Mouse (Mus musculus): ENCODE measurements at regions not wholly inside any gene's neighbourhood (a gene's known extent, or its start where the extent isn't known, plus 50 kb on each side); places are given as distances from the start of the nearest gene placed in this dataset.

GRCm38 (mm10) chr6:100496135-100496534, 174.8 kb downstream of the Shq1 start:
- TF ChIP-seq CTCF (IDR thresholded peaks at IDR 0.05; ENCODE audit: low read depth) (no peak), EP300 (optimal IDR thresholded peaks at IDR 0.05) (no peak)
